Mouse (Mus musculus) megakaryocyte, embryonic 14.5 days (primary cell): Measurements from ENCODE around the gene Clint1. TPM values are rescaled to one million over a fixed set of nuclear protein-coding genes. Genes with fewer than 3 reads are reported as not detected.

Source experiments
- H3K27me3 ChIP-seq: replicated peaks from 2 replicates; pipeline ENCODE3; 2012; ENCODE audit warnings: inconsistent platforms
- H3K36me3 ChIP-seq: replicated peaks from 2 replicates; pipeline ENCODE3; 2012; ENCODE audit warnings: low read length, inconsistent platforms, mixed read lengths
- H3K4me1 ChIP-seq: 2 replicates; pipeline ENCODE4 v1.6.1; 2012; ENCODE audit warnings: inconsistent platforms
- H3K4me3 ChIP-seq: replicated peaks from 2 replicates; pipeline ENCODE3; 2012; ENCODE audit warnings: moderate library complexity, mild to moderate bottlenecking, inconsistent platforms
- H3K9me3 ChIP-seq: 2 replicates; pipeline ENCODE4 v1.6.1; 2012; ENCODE audit warnings: inconsistent platforms
- FLI1 ChIP-seq: IDR thresholded peaks from 2 replicates; pipeline ENCODE4 v1.6.1; 2012; ENCODE audit warnings: low read length, inconsistent platforms, mixed read lengths
- GATA1 ChIP-seq: IDR thresholded peaks from 3 replicates; pipeline ENCODE4 v1.6.1; 2012; ENCODE audit warnings: mixed read lengths, low read length, inconsistent platforms, borderline replicate concordance
- polyA plus RNA-seq: library from polyadenylated mRNA; stranded (reverse); fragments of >175 nt; gene quantifications from 2 replicates; pipeline ENCODE4 v1.2.3, GENCODE M21; 2012; ENCODE audit warnings: low replicate concordance; ENCODE audit not compliant: insufficient read depth

The Clint1 gene
- polyA plus RNA-seq, 1 experiment, result 59.4 TPM

- H3K27me3 ChIP-seq, result no peaks in the 10 kb centered on the region
- TF ChIP-seq FLI1 (no peak), GATA1 (no peak)
- peaks cover 12% of the 10 kb centered on the region for H3K36me3 ChIP-seq
- H3K9me3 ChIP-seq, result peaks cover 12% of the 10 kb centered on the region
- peak overlapping the region; percentile 17 for H3K4me3 ChIP-seq
- peaks cover 53% of the 10 kb centered on the region for H3K4me1 ChIP-seq
These were observed 4.3 kb upstream of the Clint1 start for GRCm38 (mm10) chr11:45847548-45847947.

- H3K27me3 ChIP-seq, result no peaks in the 10 kb centered on the region
- H3K9me3 ChIP-seq, result peaks cover 5% of the 10 kb centered on the region
- peaks cover 53% of the 10 kb centered on the region for H3K4me1 ChIP-seq
- TF ChIP-seq FLI1 (no peak), GATA1 (no peak)
- H3K36me3 ChIP-seq, result peaks cover 8% of the 10 kb centered on the region
- H3K4me3 ChIP-seq, result no peak overlapping the region
These were observed 3.6 kb upstream of the Clint1 start for GRCm38 (mm10) chr11:45848253-45848652.

- TF ChIP-seq GATA1 (no peak), FLI1 (no peak)
- H3K36me3 ChIP-seq, result peaks cover 11% of the 10 kb centered on the region
These were observed 2.6 kb upstream of the Clint1 start for GRCm38 (mm10) chr11:45849203-45849602.

GRCm38 (mm10) chr11:45849859-45850258 is 2.0 kb upstream of the Clint1 start:
- no peaks in the 10 kb centered on the region for H3K9me3 ChIP-seq
- no peak overlapping the region for H3K4me3 ChIP-seq
- TF ChIP-seq FLI1, result no peak
- no peak for TF ChIP-seq GATA1
- H3K36me3 ChIP-seq, result peaks cover 17% of the 10 kb centered on the region
- no peaks in the 10 kb centered on the region for H3K27me3 ChIP-seq
- peaks cover 67% of the 10 kb centered on the region for H3K4me1 ChIP-seq

More at GRCm38 (mm10) chr11:45849203-45849602, 2.6 kb upstream of the Clint1 start:
- no peaks in the 10 kb centered on the region for H3K9me3 ChIP-seq
- H3K4me1 ChIP-seq, result peaks cover 61% of the 10 kb centered on the region
- no peak overlapping the region for H3K4me3 ChIP-seq
- H3K27me3 ChIP-seq, result no peaks in the 10 kb centered on the region

- no peaks in the 10 kb centered on the region for H3K27me3 ChIP-seq
- no peak overlapping the region for H3K4me3 ChIP-seq
- no peak for TF ChIP-seq FLI1
- TF ChIP-seq GATA1, result no peak
- H3K9me3 ChIP-seq, result no peaks in the 10 kb centered on the region
- peaks cover 21% of the 10 kb centered on the region for H3K36me3 ChIP-seq
- H3K4me1 ChIP-seq, result peaks cover 72% of the 10 kb centered on the region
These were observed 1.5 kb upstream of the Clint1 start for GRCm38 (mm10) chr11:45850317-45850716.

- no peaks in the 10 kb centered on the region for H3K27me3 ChIP-seq
- TF ChIP-seq FLI1 (no peak), GATA1 (no peak)
- H3K36me3 ChIP-seq, result peaks cover 36% of the 10 kb centered on the region
- peak overlapping the region; percentile 91 for H3K4me3 ChIP-seq
- peaks cover 76% of the 10 kb centered on the region for H3K4me1 ChIP-seq
- no peaks in the 10 kb centered on the region for H3K9me3 ChIP-seq
These were observed 508 bp downstream of the Clint1 start for GRCm38 (mm10) chr11:45852124-45852994.

- peaks cover 76% of the 10 kb centered on the region for H3K4me1 ChIP-seq
- peaks cover 42% of the 10 kb centered on the region for H3K36me3 ChIP-seq
- no peaks in the 10 kb centered on the region for H3K27me3 ChIP-seq
- TF ChIP-seq GATA1 (no peak), FLI1 (no peak)
- peak overlapping the region; percentile 91 for H3K4me3 ChIP-seq
- H3K9me3 ChIP-seq, result no peaks in the 10 kb centered on the region
These were observed 1.1 kb downstream of the Clint1 start for GRCm38 (mm10) chr11:45852995-45853317.

- peaks cover 76% of the 10 kb centered on the region for H3K4me1 ChIP-seq
- peaks cover 52% of the 10 kb centered on the region for H3K36me3 ChIP-seq
- no peaks in the 10 kb centered on the region for H3K27me3 ChIP-seq
- H3K9me3 ChIP-seq, result no peaks in the 10 kb centered on the region
- H3K4me3 ChIP-seq, result peak overlapping the region; percentile 91
- TF ChIP-seq FLI1 (no peak), GATA1 (no peak)
These were observed 2.1 kb downstream of the Clint1 start for GRCm38 (mm10) chr11:45853916-45854315.

- H3K9me3 ChIP-seq, result no peaks in the 10 kb centered on the region
- peaks cover 55% of the 10 kb centered on the region for H3K36me3 ChIP-seq
- H3K4me1 ChIP-seq, result peaks cover 76% of the 10 kb centered on the region
- H3K4me3 ChIP-seq, result peak overlapping the region; percentile 91
- no peaks in the 10 kb centered on the region for H3K27me3 ChIP-seq
- TF ChIP-seq FLI1 (no peak), GATA1 (no peak)
These were observed 2.5 kb downstream of the Clint1 start for GRCm38 (mm10) chr11:45854381-45854780.

GRCm38 (mm10) chr11:45855407-45856148 is 3.7 kb downstream of the Clint1 start:
- peak overlapping the region; percentile 91 for H3K4me3 ChIP-seq
- H3K27me3 ChIP-seq, result no peaks in the 10 kb centered on the region
- no peaks in the 10 kb centered on the region for H3K9me3 ChIP-seq
- peaks cover 67% of the 10 kb centered on the region for H3K36me3 ChIP-seq
- H3K4me1 ChIP-seq, result peaks cover 76% of the 10 kb centered on the region
- no peak for TF ChIP-seq FLI1
- TF ChIP-seq GATA1, result peak; percentile 91
